Mouse (Mus musculus): ENCODE measurements around the gene Rbm34. TPM values are rescaled to one million over a fixed set of nuclear protein-coding genes. Genes with fewer than 3 reads are reported as not detected.

The Rbm34 gene
- total RNA-seq, 2 experiments from 2014 or later, result 5.5 to 6.2 TPM

GRCm38 (mm10) chr8:126901049-126901448, 69.8 kb downstream of the Rbm34 start:
- no peak for DNase-seq
- intact Hi-C loops (cut with DNase I), result no loop called here

Other genes starting within 250 kb of the Rbm34 start
- gene Tomm20, start 25.2 kb downstream of the Rbm34 start, total RNA-seq (2021), result 100 to 1,000 TPM in 1 of 2 experiments, 10 to 100 TPM in 1; 96.6 to 108 TPM
- gene Pard3, start 92.8 kb upstream of the Rbm34 start, total RNA-seq (2021), result 10 to 100 TPM; 32.8 to 35.0 TPM

Measured in heart, postnatal 10 days (tissue).